Mouse (Mus musculus): Measurements from ENCODE around the gene Larp4. TPM values are rescaled to one million over a fixed set of nuclear protein-coding genes. Genes with fewer than 3 reads are reported as not detected.

Gene Larp4
- polyA plus RNA-seq, 1 experiment from 2014 or later, result 42.8 TPM

DNA sequence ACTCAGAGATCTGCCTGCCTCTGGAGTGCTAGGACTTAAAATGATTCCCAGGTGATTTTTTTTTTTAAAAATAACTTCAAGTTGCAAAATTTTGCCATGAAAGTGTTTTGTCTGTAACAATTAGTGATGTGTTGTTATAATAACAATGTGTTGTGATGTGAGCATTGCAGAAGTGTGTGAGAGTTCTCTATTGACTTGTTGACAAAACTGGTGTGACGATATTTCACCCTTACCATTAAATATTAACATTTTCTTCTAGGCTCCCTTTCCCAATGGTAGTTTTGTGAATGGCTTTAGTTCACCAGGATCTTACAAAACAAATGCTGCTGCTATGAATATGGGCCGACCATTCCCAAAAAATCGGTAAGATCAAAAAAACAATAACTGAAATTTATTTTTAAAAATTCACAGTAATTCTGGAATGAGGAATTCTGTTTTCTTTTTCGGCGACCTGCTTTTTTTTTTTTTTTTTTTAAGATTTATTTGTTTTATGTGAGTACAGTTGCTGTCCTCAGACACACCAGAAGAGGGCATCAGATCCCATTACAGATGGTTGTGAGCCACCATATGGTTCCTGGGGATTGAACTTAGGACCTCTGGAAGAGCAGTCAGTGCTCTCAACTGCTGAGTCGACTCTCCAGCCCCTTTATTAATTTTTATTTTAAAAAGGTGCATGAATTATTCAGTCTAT is 27.4 kb downstream of the Larp4 start:
- Histone ChIP-seq H3K9ac (ENCODE audit: low read depth, low read length) (no peak overlapping the region), H3K4me3 (ENCODE audit: low read length) (no peak overlapping the region), H3K4me1 (ENCODE audit: control insufficient read depth, insufficient read depth, low read length) (no peaks in the 10 kb centered on the region), H3K4me2 (ENCODE audit: low read depth, low read length) (no peak overlapping the region), H3K27me3 (replicated peaks; ENCODE audit: control insufficient read depth, insufficient read depth, low read length) (no peaks in the 10 kb centered on the region), H3K9me3 (ENCODE audit: control insufficient read depth, low read length) (no peaks in the 10 kb centered on the region), H3K27ac (ENCODE audit: low read length) (no peak overlapping the region), H3K36me3 (ENCODE audit: control insufficient read depth, insufficient read depth, low read length) (peaks cover 15% of the 10 kb centered on the region)
- 87% methylated on average over 6 of the region's 6 CpGs for WGBS
- ATAC-seq, result no peak

DNA sequence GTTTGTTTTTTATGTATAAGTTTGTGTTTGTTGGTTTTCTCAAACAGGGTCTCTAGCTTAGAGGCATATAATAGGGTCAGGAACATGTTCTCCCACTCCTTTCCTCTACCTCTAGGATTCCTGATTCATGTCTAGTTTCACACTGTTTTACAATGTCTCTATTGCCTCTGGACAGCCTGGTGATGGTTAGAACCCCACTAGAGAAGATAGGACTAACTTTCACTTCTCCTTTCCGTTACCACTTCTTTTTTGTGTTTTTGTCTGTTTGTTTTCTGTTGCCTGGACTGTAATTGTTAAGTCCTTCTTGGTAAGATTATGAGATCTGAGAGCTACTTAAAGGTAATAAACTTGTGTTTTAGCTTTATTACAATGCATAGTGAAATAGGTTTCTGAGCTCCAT is 29.5 kb downstream of the Larp4 start:
- Histone ChIP-seq H3K4me1 (ENCODE audit: control insufficient read depth, insufficient read depth, low read length) (no peaks in the 10 kb centered on the region), H3K4me2 (ENCODE audit: low read depth, low read length) (no peak overlapping the region), H3K36me3 (ENCODE audit: control insufficient read depth, insufficient read depth, low read length) (peaks cover 17% of the 10 kb centered on the region), H3K9ac (ENCODE audit: low read depth, low read length) (no peak overlapping the region), H3K27me3 (replicated peaks; ENCODE audit: control insufficient read depth, insufficient read depth, low read length) (no peaks in the 10 kb centered on the region), H3K27ac (ENCODE audit: low read length) (no peak overlapping the region), H3K4me3 (ENCODE audit: low read length) (no peak overlapping the region), H3K9me3 (ENCODE audit: control insufficient read depth, low read length) (no peaks in the 10 kb centered on the region)
- ATAC-seq, result no peak
- 82% methylated on average over 1 of the region's 1 CpGs for WGBS

DNA sequence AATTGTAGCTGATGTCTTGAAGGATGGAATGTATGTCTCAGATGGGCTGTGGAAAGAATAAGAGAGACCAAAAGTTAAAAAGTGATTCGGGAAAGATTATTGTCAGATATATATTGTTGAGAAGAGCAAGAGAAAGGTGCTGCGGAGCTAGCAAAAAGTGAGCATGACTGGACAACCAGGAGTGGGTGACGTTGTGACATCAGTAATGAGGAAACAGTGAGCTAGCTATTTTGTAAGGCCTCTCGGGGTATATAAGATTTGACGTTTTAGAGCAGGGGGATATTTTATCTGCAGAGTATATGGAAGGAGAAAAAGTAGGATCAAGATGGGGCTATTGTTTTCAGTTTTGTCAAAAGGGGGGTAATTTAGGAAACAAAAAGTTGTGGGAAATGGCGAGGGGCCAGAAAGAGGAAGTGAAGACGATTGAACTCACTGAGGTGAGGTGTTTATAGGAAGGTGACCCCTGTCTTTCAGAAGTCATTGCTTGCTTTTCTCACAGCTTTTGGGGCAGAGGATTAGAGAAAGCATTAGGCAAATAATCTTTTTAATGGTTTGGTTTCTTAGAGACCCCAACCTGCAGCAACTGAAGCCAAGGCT is 34.9 kb downstream of the Larp4 start:
- ATAC-seq, result no peak
- H3K36me3 ChIP-seq (ENCODE audit: control insufficient read depth, insufficient read depth, low read length), result peaks cover 16% of the 10 kb centered on the region

DNA sequence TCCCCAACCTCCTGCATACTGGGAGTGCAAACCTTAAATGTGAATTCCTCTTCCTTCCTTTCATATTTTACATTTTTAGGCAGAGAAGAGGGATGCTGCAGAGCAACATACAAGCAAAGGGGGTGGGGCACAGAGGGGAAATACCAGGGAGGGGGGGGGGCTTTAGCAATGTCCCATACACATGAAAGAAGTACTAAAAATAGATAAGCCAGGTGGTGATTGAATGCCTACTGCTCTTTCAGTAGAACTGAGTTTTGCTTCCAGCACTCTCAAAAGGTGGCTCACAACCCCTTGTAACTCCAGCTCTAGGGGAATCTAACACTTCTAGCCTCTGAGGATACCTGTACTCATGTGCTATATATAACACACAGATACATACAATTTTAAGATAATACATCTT is 36.3 kb downstream of the Larp4 start:
- H3K36me3 ChIP-seq (ENCODE audit: control insufficient read depth, insufficient read depth, low read length), result peaks cover 16% of the 10 kb centered on the region

More for the DNA sequence above, 34.9 kb downstream of the Larp4 start:
- H3K4me1 ChIP-seq (ENCODE audit: control insufficient read depth, insufficient read depth, low read length), result no peaks in the 10 kb centered on the region
- H3K9ac ChIP-seq (ENCODE audit: low read depth, low read length), result no peak overlapping the region
- no peaks in the 10 kb centered on the region for H3K9me3 ChIP-seq (ENCODE audit: control insufficient read depth, low read length)
- no peak overlapping the region for H3K27ac ChIP-seq (ENCODE audit: low read length)
- H3K4me2 ChIP-seq (ENCODE audit: low read depth, low read length), result no peak overlapping the region
- no peaks in the 10 kb centered on the region for H3K27me3 ChIP-seq (replicated peaks; ENCODE audit: control insufficient read depth, insufficient read depth, low read length)
- H3K4me3 ChIP-seq (ENCODE audit: low read length), result no peak overlapping the region
- WGBS, result 88% methylated on average over 7 of the region's 7 CpGs

DNA sequence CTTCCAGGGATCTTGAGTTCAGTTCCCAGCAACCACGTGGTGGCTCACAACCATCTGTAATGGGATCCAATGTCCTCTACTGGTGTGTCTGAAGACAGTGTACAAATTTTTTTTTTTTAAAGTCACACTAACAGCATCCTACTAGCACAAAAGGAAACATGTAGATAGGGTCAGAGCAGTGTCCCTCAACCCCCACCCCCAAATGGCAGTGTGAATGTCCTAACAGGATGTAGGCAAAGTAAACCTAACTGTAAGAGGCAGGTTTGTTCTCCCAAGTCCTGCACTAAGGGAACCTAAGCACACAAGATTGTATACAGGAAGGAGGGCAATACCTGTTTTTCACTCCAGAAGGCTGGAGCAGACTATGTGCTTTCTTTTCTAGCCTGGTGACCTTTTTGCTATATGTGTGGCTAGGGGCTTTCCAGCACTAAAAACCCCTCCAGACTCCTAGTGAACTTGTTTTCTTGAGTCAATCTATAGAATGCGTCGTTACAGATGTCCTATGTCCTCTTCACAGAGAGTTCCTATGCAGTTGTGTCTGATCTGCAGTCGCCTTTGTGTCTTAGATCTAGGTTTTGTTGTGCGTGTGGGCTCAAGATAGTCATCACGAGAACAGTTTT is 48.5 kb downstream of the Larp4 start:
- Histone ChIP-seq H3K4me2 (ENCODE audit: low read depth, low read length) (no peak overlapping the region), H3K27me3 (replicated peaks; ENCODE audit: control insufficient read depth, insufficient read depth, low read length) (no peaks in the 10 kb centered on the region), H3K9me3 (ENCODE audit: control insufficient read depth, low read length) (no peaks in the 10 kb centered on the region), H3K4me1 (ENCODE audit: control insufficient read depth, insufficient read depth, low read length) (no peaks in the 10 kb centered on the region; the same call in 1 of the 2 replicates), H3K36me3 (ENCODE audit: control insufficient read depth, insufficient read depth, low read length) (no peaks in the 10 kb centered on the region), H3K27ac (ENCODE audit: low read length) (no peak overlapping the region), H3K9ac (ENCODE audit: low read depth, low read length) (no peak overlapping the region), H3K4me3 (ENCODE audit: low read length) (no peak overlapping the region)
- no peak for ATAC-seq
- WGBS, result 83% methylated on average over 6 of the region's 6 CpGs

More for the DNA sequence above, 36.3 kb downstream of the Larp4 start:
- Histone ChIP-seq H3K27me3 (replicated peaks; ENCODE audit: control insufficient read depth, insufficient read depth, low read length) (no peaks in the 10 kb centered on the region), H3K27ac (ENCODE audit: low read length) (no peak overlapping the region), H3K4me1 (ENCODE audit: control insufficient read depth, insufficient read depth, low read length) (no peaks in the 10 kb centered on the region), H3K4me3 (ENCODE audit: low read length) (no peak overlapping the region), H3K9me3 (ENCODE audit: control insufficient read depth, low read length) (no peaks in the 10 kb centered on the region), H3K4me2 (ENCODE audit: low read depth, low read length) (no peak overlapping the region), H3K9ac (ENCODE audit: low read depth, low read length) (no peak overlapping the region)
- ATAC-seq, result no peak

DNA sequence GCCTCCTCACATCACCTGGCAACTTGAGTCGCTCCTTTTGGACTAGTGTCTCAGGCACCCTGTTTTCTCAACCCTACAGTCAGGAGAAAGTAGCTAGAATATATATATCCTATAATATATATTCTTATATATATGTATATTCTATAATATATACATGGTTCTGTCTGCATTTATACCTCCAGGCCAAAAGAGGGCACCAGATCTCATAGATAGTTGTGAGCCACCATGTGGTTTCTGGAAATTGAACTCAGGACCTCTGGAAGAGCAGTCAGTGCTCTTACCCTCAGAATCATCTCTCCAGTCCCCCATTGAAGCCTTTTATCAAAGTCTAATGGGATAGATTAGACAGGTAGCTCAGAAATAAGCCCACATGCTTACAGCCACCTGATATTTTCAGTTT is 51.3 kb downstream of the Larp4 start:
- no peaks in the 10 kb centered on the region for H3K9me3 ChIP-seq (ENCODE audit: control insufficient read depth, low read length)
- no peaks in the 10 kb centered on the region for H3K27me3 ChIP-seq (replicated peaks; ENCODE audit: control insufficient read depth, insufficient read depth, low read length)
- 96% methylated on average over 1 of the region's 1 CpGs for WGBS
- H3K36me3 ChIP-seq (ENCODE audit: control insufficient read depth, insufficient read depth, low read length), result no peaks in the 10 kb centered on the region
- H3K4me1 ChIP-seq (ENCODE audit: control insufficient read depth, insufficient read depth, low read length), result no peaks in the 10 kb centered on the region; the same call in 1 of the 2 replicates
- H3K4me3 ChIP-seq (ENCODE audit: low read length), result no peak overlapping the region
- no peak overlapping the region for H3K9ac ChIP-seq (ENCODE audit: low read depth, low read length)
- no peak for ATAC-seq
- H3K27ac ChIP-seq (ENCODE audit: low read length), result no peak overlapping the region
- H3K4me2 ChIP-seq (ENCODE audit: low read depth, low read length), result no peak overlapping the region

DNA sequence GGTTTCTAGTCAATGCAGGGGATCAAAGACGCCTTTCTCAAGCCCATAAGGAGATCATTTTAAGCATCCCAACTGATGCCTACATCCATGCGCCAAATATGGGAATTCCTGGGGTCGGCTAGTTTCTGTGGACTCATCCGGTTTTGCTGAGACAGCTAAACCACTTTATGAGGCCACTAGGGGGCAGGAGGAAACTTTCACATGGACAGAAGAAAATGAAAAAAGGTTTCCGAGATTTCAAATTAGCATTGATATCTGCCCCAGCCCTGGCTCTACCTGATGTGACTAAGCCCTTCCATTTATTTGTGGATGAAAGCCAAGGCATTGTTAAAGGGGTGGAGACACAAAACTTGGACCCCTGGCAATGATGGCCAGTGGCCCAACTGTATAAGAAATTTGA is 53.1 kb downstream of the Larp4 start:
- Histone ChIP-seq H3K27me3 (replicated peaks; ENCODE audit: control insufficient read depth, insufficient read depth, low read length) (no peaks in the 10 kb centered on the region), H3K9me3 (ENCODE audit: control insufficient read depth, low read length) (no peaks in the 10 kb centered on the region), H3K27ac (ENCODE audit: low read length) (no peak overlapping the region), H3K9ac (ENCODE audit: low read depth, low read length) (no peak overlapping the region), H3K4me2 (ENCODE audit: low read depth, low read length) (no peak overlapping the region), H3K36me3 (ENCODE audit: control insufficient read depth, insufficient read depth, low read length) (no peaks in the 10 kb centered on the region), H3K4me1 (ENCODE audit: control insufficient read depth, insufficient read depth, low read length) (no peaks in the 10 kb centered on the region; the same call in 1 of the 2 replicates), H3K4me3 (ENCODE audit: low read length) (no peak overlapping the region)
- ATAC-seq, result no peak
- 22% methylated on average over 5 of the region's 5 CpGs for WGBS

DNA sequence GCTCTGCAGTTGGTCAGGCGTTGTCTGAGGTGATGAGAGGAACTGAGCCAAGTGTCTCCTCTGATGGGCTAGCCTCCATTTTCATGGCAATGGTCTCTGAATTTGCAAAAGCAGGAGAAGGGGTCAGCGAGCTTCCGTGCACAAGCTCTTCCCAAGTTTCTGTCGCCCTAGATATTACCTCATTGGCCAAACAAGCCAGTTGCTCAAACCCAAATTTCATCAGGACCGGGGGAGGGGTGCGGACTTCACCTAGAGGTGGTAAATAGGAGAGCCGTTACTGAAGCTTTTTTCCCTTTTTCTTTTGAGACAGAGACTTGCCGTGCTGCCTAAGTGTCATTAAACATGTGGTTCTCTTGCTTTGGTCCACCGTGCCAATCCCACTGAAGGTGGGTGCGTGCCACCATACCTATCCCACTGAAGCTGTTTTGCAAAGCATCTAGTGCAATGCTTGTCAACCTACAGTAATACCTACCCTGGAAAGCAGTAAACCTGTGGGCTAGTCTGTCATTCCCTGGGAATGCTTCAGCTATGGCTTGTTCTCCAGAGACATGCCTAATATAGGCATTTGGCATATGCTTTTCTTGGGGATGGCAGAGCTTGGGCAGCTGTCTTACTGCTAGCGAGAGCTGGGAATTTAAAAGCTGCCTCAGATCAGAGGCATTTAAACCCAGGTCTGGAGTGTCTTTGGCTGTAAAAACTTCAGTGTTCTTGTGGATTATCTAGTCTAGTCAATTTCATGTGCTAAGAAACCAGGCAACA is 55.4 kb downstream of the Larp4 start:
- H3K4me1 ChIP-seq (ENCODE audit: control insufficient read depth, insufficient read depth, low read length), result no peaks in the 10 kb centered on the region; the same call in 1 of the 2 replicates
- no peaks in the 10 kb centered on the region for H3K36me3 ChIP-seq (ENCODE audit: control insufficient read depth, insufficient read depth, low read length)
- no peak overlapping the region for H3K4me3 ChIP-seq (ENCODE audit: low read length)
- WGBS, result 80% methylated on average over 11 of the region's 11 CpGs
- no peak overlapping the region for H3K9ac ChIP-seq (ENCODE audit: low read depth, low read length)
- H3K27me3 ChIP-seq (replicated peaks; ENCODE audit: control insufficient read depth, insufficient read depth, low read length), result no peaks in the 10 kb centered on the region
- no peak overlapping the region for H3K27ac ChIP-seq (ENCODE audit: low read length)
- H3K4me2 ChIP-seq (ENCODE audit: low read depth, low read length), result no peak overlapping the region
- no peak for ATAC-seq
- no peaks in the 10 kb centered on the region for H3K9me3 ChIP-seq (ENCODE audit: control insufficient read depth, low read length)

DNA sequence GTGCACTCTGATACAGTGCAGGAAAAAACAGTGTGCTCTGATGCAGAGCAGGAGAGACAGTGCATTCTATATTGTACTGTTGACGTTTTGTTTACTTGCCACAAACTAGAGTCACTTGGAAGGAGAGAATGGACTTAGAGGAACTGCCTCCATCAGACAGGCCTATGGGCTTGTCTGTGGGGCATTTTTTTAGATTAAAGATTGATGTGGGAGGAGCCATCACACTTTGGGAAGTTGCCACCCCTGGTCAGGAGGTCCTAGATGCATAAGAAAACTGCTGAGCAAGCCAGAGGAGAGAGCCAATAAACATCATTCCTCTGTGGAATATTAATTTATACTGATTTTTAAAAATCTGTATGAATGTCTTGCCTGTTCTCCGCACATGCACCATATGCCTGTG is 58.3 kb downstream of the Larp4 start:
- Histone ChIP-seq H3K27ac (ENCODE audit: low read length) (no peak overlapping the region), H3K4me3 (ENCODE audit: low read length) (no peak overlapping the region), H3K27me3 (replicated peaks; ENCODE audit: control insufficient read depth, insufficient read depth, low read length) (no peaks in the 10 kb centered on the region), H3K9ac (ENCODE audit: low read depth, low read length) (no peak overlapping the region), H3K4me1 (ENCODE audit: control insufficient read depth, insufficient read depth, low read length) (no peaks in the 10 kb centered on the region), H3K4me2 (ENCODE audit: low read depth, low read length) (no peak overlapping the region), H3K9me3 (ENCODE audit: control insufficient read depth, low read length) (no peaks in the 10 kb centered on the region), H3K36me3 (ENCODE audit: control insufficient read depth, insufficient read depth, low read length) (no peaks in the 10 kb centered on the region)
- WGBS, result 78% methylated on average over 2 of the region's 2 CpGs
- no peak for ATAC-seq
